Mouse (Mus musculus): Measurements from ENCODE around the gene Fam193a. TPM values are rescaled to one million over a fixed set of nuclear protein-coding genes. Genes with fewer than 3 reads are reported as not detected.

Fam193a gene
- polyA plus RNA-seq, 1 experiment: 1.9 TPM

GRCm38 (mm10) chr5:34496745-34497144, 127.0 kb downstream of the Fam193a start:
- no peak for TF ChIP-seq TAL1 (IDR thresholded peaks at IDR 0.05; ENCODE audit: low read length)
- no peak for TF ChIP-seq GATA1 (IDR thresholded peaks at IDR 0.05; ENCODE audit: low read length)
- H3K27me3 ChIP-seq (ENCODE audit: control insufficient read depth): no peaks in the 10 kb centered on the region
- H3K4me1 ChIP-seq (ENCODE audit: control insufficient read depth): peaks cover 2% of the 10 kb centered on the region; the same call in 1 of the 2 replicates
- no peak overlapping the region for H3K4me3 ChIP-seq (replicated peaks)
- H3K36me3 ChIP-seq (ENCODE audit: control insufficient read depth): peaks cover 12% of the 10 kb centered on the region
- H3K9me3 ChIP-seq (ENCODE audit: control insufficient read depth, low read length): no peaks in the 10 kb centered on the region

GRCm38 (mm10) chr5:34500886-34501285, 131.2 kb downstream of the Fam193a start:
- Histone ChIP-seq H3K4me1 (ENCODE audit: control insufficient read depth) (peaks cover 2% of the 10 kb centered on the region; the same call in 1 of the 2 replicates), H3K36me3 (ENCODE audit: control insufficient read depth) (peaks cover 17% of the 10 kb centered on the region)

GRCm38 (mm10) chr5:34501588-34501987, 131.9 kb downstream of the Fam193a start:
- H3K36me3 ChIP-seq (ENCODE audit: control insufficient read depth): peaks cover 13% of the 10 kb centered on the region
- TF ChIP-seq GATA1 (IDR thresholded peaks at IDR 0.05; ENCODE audit: low read length) (no peak), TAL1 (IDR thresholded peaks at IDR 0.05; ENCODE audit: low read length) (no peak)
- no peaks in the 10 kb centered on the region for H3K9me3 ChIP-seq (ENCODE audit: control insufficient read depth, low read length)
- no peaks in the 10 kb centered on the region for H3K27me3 ChIP-seq (ENCODE audit: control insufficient read depth)
- H3K4me1 ChIP-seq (ENCODE audit: control insufficient read depth): peaks cover 5% of the 10 kb centered on the region
- H3K4me3 ChIP-seq (replicated peaks): no peak overlapping the region

More at GRCm38 (mm10) chr5:34500886-34501285, 131.2 kb downstream of the Fam193a start:
- no peaks in the 10 kb centered on the region for H3K9me3 ChIP-seq (ENCODE audit: control insufficient read depth, low read length)
- TF ChIP-seq TAL1 (IDR thresholded peaks at IDR 0.05; ENCODE audit: low read length): no peak
- TF ChIP-seq GATA1 (IDR thresholded peaks at IDR 0.05; ENCODE audit: low read length): no peak
- no peak overlapping the region for H3K4me3 ChIP-seq (replicated peaks)
- no peaks in the 10 kb centered on the region for H3K27me3 ChIP-seq (ENCODE audit: control insufficient read depth)

GRCm38 (mm10) chr5:34502411-34502810, 132.7 kb downstream of the Fam193a start:
- Histone ChIP-seq H3K9me3 (ENCODE audit: control insufficient read depth, low read length) (no peaks in the 10 kb centered on the region), H3K4me1 (ENCODE audit: control insufficient read depth) (peaks cover 3% of the 10 kb centered on the region), H3K4me3 (replicated peaks) (no peak overlapping the region), H3K36me3 (ENCODE audit: control insufficient read depth) (peaks cover 9% of the 10 kb centered on the region), H3K27me3 (ENCODE audit: control insufficient read depth) (no peaks in the 10 kb centered on the region)
- no peak for TF ChIP-seq GATA1 (IDR thresholded peaks at IDR 0.05; ENCODE audit: low read length)
- no peak for TF ChIP-seq TAL1 (IDR thresholded peaks at IDR 0.05; ENCODE audit: low read length)

GRCm38 (mm10) chr5:34502821-34503220, 133.1 kb downstream of the Fam193a start:
- H3K36me3 ChIP-seq (ENCODE audit: control insufficient read depth): peaks cover 8% of the 10 kb centered on the region
- no peak overlapping the region for H3K4me3 ChIP-seq (replicated peaks)
- H3K27me3 ChIP-seq (ENCODE audit: control insufficient read depth): no peaks in the 10 kb centered on the region
- no peaks in the 10 kb centered on the region for H3K9me3 ChIP-seq (ENCODE audit: control insufficient read depth, low read length)
- H3K4me1 ChIP-seq (ENCODE audit: control insufficient read depth): peaks cover 3% of the 10 kb centered on the region
- no peak for TF ChIP-seq GATA1 (IDR thresholded peaks at IDR 0.05; ENCODE audit: low read length)
- no peak for TF ChIP-seq TAL1 (IDR thresholded peaks at IDR 0.05; ENCODE audit: low read length)

GRCm38 (mm10) chr5:34512486-34512885, 142.8 kb downstream of the Fam193a start:
- Histone ChIP-seq H3K4me1 (ENCODE audit: control insufficient read depth) (peaks cover 30% of the 10 kb centered on the region), H3K4me3 (replicated peaks) (no peak overlapping the region)
- TF ChIP-seq GATA1 (IDR thresholded peaks at IDR 0.05; ENCODE audit: low read length) (no peak), TAL1 (IDR thresholded peaks at IDR 0.05; ENCODE audit: low read length) (no peak)

GRCm38 (mm10) chr5:34513466-34514217, 143.9 kb downstream of the Fam193a start, which contains the start of gene Tnip2:
Gene Tnip2 (minus strand): TSS chr5:34513991.
- H3K4me1 ChIP-seq (ENCODE audit: control insufficient read depth): peaks cover 35% of the 10 kb centered on the region
- H3K4me3 ChIP-seq (replicated peaks): peak within 1 kb of the TSS; percentile 85
- no peaks in the 10 kb centered on the region for H3K36me3 ChIP-seq (ENCODE audit: control insufficient read depth)
- no peak for TF ChIP-seq TAL1 (IDR thresholded peaks at IDR 0.05; ENCODE audit: low read length)
- no peak for TF ChIP-seq GATA1 (IDR thresholded peaks at IDR 0.05; ENCODE audit: low read length)
- peaks cover 14% of the 10 kb centered on the region for H3K27me3 ChIP-seq (ENCODE audit: control insufficient read depth)
- H3K9me3 ChIP-seq (ENCODE audit: control insufficient read depth, low read length): no peaks in the 10 kb centered on the region; the same call in 1 of the 2 replicates

More at GRCm38 (mm10) chr5:34512486-34512885, 142.8 kb downstream of the Fam193a start:
- H3K27me3 ChIP-seq (ENCODE audit: control insufficient read depth): peaks cover 14% of the 10 kb centered on the region
- H3K36me3 ChIP-seq (ENCODE audit: control insufficient read depth): no peaks in the 10 kb centered on the region
- no peaks in the 10 kb centered on the region; the same call in 1 of the 2 replicates for H3K9me3 ChIP-seq (ENCODE audit: control insufficient read depth, low read length)

- peak overlapping the region; percentile 85 for H3K4me3 ChIP-seq (replicated peaks)
- no peaks in the 10 kb centered on the region; the same call in 1 of the 2 replicates for H3K9me3 ChIP-seq (ENCODE audit: control insufficient read depth, low read length)
- no peaks in the 10 kb centered on the region for H3K36me3 ChIP-seq (ENCODE audit: control insufficient read depth)
- TF ChIP-seq GATA1 (IDR thresholded peaks at IDR 0.05; ENCODE audit: low read length) (no peak), TAL1 (IDR thresholded peaks at IDR 0.05; ENCODE audit: low read length) (no peak)
- peaks cover 14% of the 10 kb centered on the region for H3K27me3 ChIP-seq (ENCODE audit: control insufficient read depth)
- peaks cover 35% of the 10 kb centered on the region for H3K4me1 ChIP-seq (ENCODE audit: control insufficient read depth)
These were observed 144.5 kb downstream of the Fam193a start for GRCm38 (mm10) chr5:34514218-34514566.

- H3K4me1 ChIP-seq (ENCODE audit: control insufficient read depth): peaks cover 36% of the 10 kb centered on the region
- H3K36me3 ChIP-seq (ENCODE audit: control insufficient read depth): no peaks in the 10 kb centered on the region
- H3K4me3 ChIP-seq (replicated peaks): no peak overlapping the region
- H3K9me3 ChIP-seq (ENCODE audit: control insufficient read depth, low read length): no peaks in the 10 kb centered on the region
- TF ChIP-seq TAL1 (IDR thresholded peaks at IDR 0.05; ENCODE audit: low read length) (no peak), GATA1 (IDR thresholded peaks at IDR 0.05; ENCODE audit: low read length) (no peak)
- H3K27me3 ChIP-seq (ENCODE audit: control insufficient read depth): peaks cover 14% of the 10 kb centered on the region
These were observed 145.4 kb downstream of the Fam193a start for GRCm38 (mm10) chr5:34515096-34515495.

Data from erythroblast, embryonic 14.5 days (primary cell).